Mouse (Mus musculus): Measurements from ENCODE around the gene Arhgdib. TPM values are rescaled to one million over a fixed set of nuclear protein-coding genes. Genes with fewer than 3 reads are reported as not detected.

The Arhgdib gene
- polyA plus RNA-seq, 1 experiment from 2014 or later, result 27.2 TPM

DNA sequence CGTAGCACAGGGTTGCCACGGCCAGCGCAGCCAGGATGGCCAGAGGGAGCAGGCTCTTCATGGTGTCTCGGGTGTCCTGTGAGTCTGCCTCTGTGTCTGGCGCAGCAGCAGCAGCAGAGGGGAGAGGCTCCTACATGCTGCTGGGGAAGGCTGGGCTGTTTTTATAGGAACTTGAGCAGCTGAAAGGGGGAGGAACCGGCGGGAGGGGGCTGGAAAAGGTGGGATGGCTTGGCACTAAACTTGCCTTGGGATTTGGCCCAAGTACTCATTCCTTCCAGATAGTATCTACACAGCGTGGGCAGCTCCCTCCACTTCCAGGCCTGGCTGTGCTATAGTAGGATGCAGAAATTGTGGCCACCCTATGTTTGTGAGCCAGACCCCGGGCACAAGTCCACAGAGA is 66.0 kb downstream of the Arhgdib start, which contains the start of gene Mgp:
Mgp (minus strand) TSS at position 154 of the 400 bp plus-strand sequence.
- DNase-seq (ENCODE audit: low spot score) (peak; percentile 20), ATAC-seq (ENCODE audit: insufficient read depth, low FRiP score, low TSS enrichment) (no peak)
- Histone ChIP-seq H3K36me3 (ENCODE audit: control insufficient read depth, insufficient read depth, low read length) (no peaks in the 10 kb centered on the region), H3K27me3 (ENCODE audit: control insufficient read depth, insufficient read depth, low read length) (no peaks in the 10 kb centered on the region), H3K9me3 (ENCODE audit: control insufficient read depth, low read length) (no peaks in the 10 kb centered on the region), H3K4me3 (ENCODE audit: low read depth, low read length) (no peak within 1 kb of the TSS), H3K9ac (ENCODE audit: low read length) (no peak within 1 kb of the TSS; the same call in 1 of the 2 replicates), H3K4me2 (ENCODE audit: low read depth) (peak within 1 kb of the TSS; percentile 7; the same call in 1 of the 2 replicates), H3K4me1 (ENCODE audit: control insufficient read depth, insufficient read depth, low read length) (no peaks in the 10 kb centered on the region), H3K27ac (ENCODE audit: low read depth, low read length) (no peak within 1 kb of the TSS)
- WGBS, result 43% methylated on average over 9 of the region's 9 CpGs

DNA sequence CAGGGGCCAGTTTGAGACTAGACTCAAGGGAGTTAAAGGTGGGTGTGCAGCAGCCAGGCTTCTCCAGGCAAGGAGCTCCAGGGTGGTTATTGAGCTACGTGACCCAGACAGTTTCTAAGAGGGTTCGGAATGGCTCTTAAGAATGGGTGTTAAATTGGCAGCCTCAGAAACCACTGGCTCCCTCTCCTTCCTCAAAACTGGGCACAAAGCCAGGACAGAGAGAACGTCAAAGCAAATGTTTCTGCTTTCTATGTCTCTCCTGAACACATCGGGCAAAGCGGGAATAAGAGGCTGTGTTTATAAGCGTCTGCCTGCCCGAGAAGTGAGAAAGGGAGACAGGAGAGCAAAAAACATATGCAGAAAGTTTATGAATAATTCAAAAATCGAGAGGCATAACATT is 67.1 kb downstream of the Arhgdib start:
- Histone ChIP-seq H3K4me1 (ENCODE audit: control insufficient read depth, insufficient read depth, low read length) (no peaks in the 10 kb centered on the region), H3K27me3 (ENCODE audit: control insufficient read depth, insufficient read depth, low read length) (no peaks in the 10 kb centered on the region), H3K36me3 (ENCODE audit: control insufficient read depth, insufficient read depth, low read length) (no peaks in the 10 kb centered on the region), H3K27ac (ENCODE audit: low read depth, low read length) (no peak overlapping the region), H3K9me3 (ENCODE audit: control insufficient read depth, low read length) (no peaks in the 10 kb centered on the region), H3K4me2 (ENCODE audit: low read depth) (no peak overlapping the region), H3K9ac (ENCODE audit: low read length) (no peak overlapping the region), H3K4me3 (ENCODE audit: low read depth, low read length) (no peak overlapping the region)
- no peak for DNase-seq (ENCODE audit: low spot score)
- ATAC-seq (ENCODE audit: insufficient read depth, low FRiP score, low TSS enrichment), result no peak
- WGBS, result 73% methylated on average over 8 of the region's 8 CpGs

Other genes starting within 250 kb of the Arhgdib start
- gene Gucy2c, start 160.1 kb downstream of the Arhgdib start, polyA plus RNA-seq (2014; fragmentation: Nextera tagmentation; extraction: Ambion mirVana), result 0.30 and 0.40 TPM in 2 replicates
- 0.61 and 1.0 TPM in 2 replicates for gene Hist4h4, start 137.5 kb downstream of the Arhgdib start, polyA plus RNA-seq (2014; fragmentation: Nextera tagmentation; extraction: Ambion mirVana)
- gene H2afj, start 133.7 kb downstream of the Arhgdib start, polyA plus RNA-seq (2014; fragmentation: Nextera tagmentation; extraction: Ambion mirVana), result 81.5 and 88.1 TPM in 2 replicates
- 0.94 and 1.3 TPM in 2 replicates for gene BC049715, start 114.3 kb downstream of the Arhgdib start, polyA plus RNA-seq (2014; fragmentation: Nextera tagmentation; extraction: Ambion mirVana)
- 150 and 154 TPM in 2 replicates for gene Wbp11, start 113.7 kb downstream of the Arhgdib start, polyA plus RNA-seq (2014; fragmentation: Nextera tagmentation; extraction: Ambion mirVana)
- gene Smco3, start 106.4 kb downstream of the Arhgdib start, polyA plus RNA-seq (2014; fragmentation: Nextera tagmentation; extraction: Ambion mirVana), result 0.50 and 1.0 TPM in 2 replicates
- 1.0 and 1.6 TPM in 2 replicates for gene Art4, start 84.2 kb downstream of the Arhgdib start, polyA plus RNA-seq (2014; fragmentation: Nextera tagmentation; extraction: Ambion mirVana)
- 8.3 and 10.3 TPM in 2 replicates for gene Mgp, start 66.1 kb downstream of the Arhgdib start, polyA plus RNA-seq (2014; fragmentation: Nextera tagmentation; extraction: Ambion mirVana)
- gene Erp27, start 19.7 kb downstream of the Arhgdib start, polyA plus RNA-seq (2014; fragmentation: Nextera tagmentation; extraction: Ambion mirVana), result 0.23 and 0.50 TPM in 2 replicates
- not detected in 2 replicates for gene Pde6h, start 18.1 kb downstream of the Arhgdib start, polyA plus RNA-seq (2014; fragmentation: Nextera tagmentation; extraction: Ambion mirVana)
- gene Rerg, start 228.6 kb upstream of the Arhgdib start, polyA plus RNA-seq (2014; fragmentation: Nextera tagmentation; extraction: Ambion mirVana), result 0.88 and 1.3 TPM in 2 replicates